Mouse (Mus musculus) heart, adult 2 months (tissue): ENCODE results near the gene Crp. TPM values are rescaled to one million over a fixed set of nuclear protein-coding genes. Genes with fewer than 3 reads are reported as not detected.

Source experiments
- DNase-seq, 2 experiments: peaks; one replicate each; pipeline ENCODE4 v3.0.0; 2021
- H3K27ac ChIP-seq: fragments of 200-600 bp; 2 replicates; pipeline ENCODE4 v1.8.1; 2022
- H3K27me3 ChIP-seq: fragments of 200-500 bp; 2 replicates; pipeline ENCODE4 v1.6.1; 2012; ENCODE audit warnings: mild to moderate bottlenecking, low read length, inconsistent platforms, mixed read lengths; ENCODE audit not compliant: control insufficient read depth, insufficient read depth
- H3K36me3 ChIP-seq: fragments of 200-500 bp; 2 replicates; pipeline ENCODE4 v1.6.1; 2012; ENCODE audit warnings: low read length, inconsistent platforms; ENCODE audit not compliant: control insufficient read depth, insufficient read depth
- H3K4me1 ChIP-seq: fragments of 200-500 bp; 2 replicates; pipeline ENCODE4 v1.6.1; 2011; ENCODE audit warnings: low read length; ENCODE audit not compliant: control insufficient read depth, insufficient read depth
- H3K4me3 ChIP-seq: fragments of 200-600 bp; 2 replicates; pipeline ENCODE4 v1.8.1; 2022
- H3K79me2 ChIP-seq: fragments of 200-500 bp; replicated peaks from 2 replicates; pipeline ENCODE4 v1.6.1; 2012; ENCODE audit warnings: mild to moderate bottlenecking, inconsistent platforms, low read length, moderate library complexity, mixed read lengths; ENCODE audit not compliant: control insufficient read depth, insufficient read depth
- H3K9ac ChIP-seq: fragments of 200-500 bp; 2 replicates; pipeline ENCODE4 v1.6.1; 2012; ENCODE audit warnings: low read depth, mild to moderate bottlenecking, control low read depth, inconsistent platforms, low read length, mixed read lengths
- CTCF ChIP-seq: fragments of 200-600 bp; IDR thresholded peaks from 2 replicates; pipeline ENCODE4 v1.8.1; 2022; ENCODE audit warnings: antibody characterized with exemption, mild to moderate bottlenecking, moderate library complexity
- EP300 ChIP-seq: fragments of 200-500 bp; IDR thresholded peaks from 2 replicates; pipeline ENCODE4 v1.6.1; 2011; ENCODE audit warnings: low read depth, low read length, control low read depth; ENCODE audit not compliant: insufficient read depth
- POLR2A ChIP-seq: fragments of 200-500 bp; IDR thresholded peaks from 2 replicates; pipeline ENCODE4 v1.6.1; 2011; ENCODE audit warnings: mild to moderate bottlenecking, low read depth, low read length, control low read depth; ENCODE audit not compliant: insufficient read depth
- WGBS: fragments of 180-500 bp; shearing (Covaris S2); methylation state at CpG from one replicate; pipeline ENCODE4 v1.1.7; 2018; 5-methylcytosine and 5-hydroxymethylcytosine counted together
- intact Hi-C: fragments of 180-260 bp; cut with DNase I; formaldehyde crosslinking; loops from one replicate; pipeline ENCODE4 v1.15.1; 2025
- polyA plus RNA-seq: library from polyadenylated mRNA; depleted of rRNA; stranded (reverse); fragments of >200 nt; gene quantifications from 2 replicates; pipeline ENCODE4 v1.2.3, GENCODE M21; 2012
- total RNA-seq, 2 experiments: library from RNA; stranded (reverse); gene quantifications; 2 replicates each; pipeline ENCODE4 v1.2.3; 2021

Crp gene
- total and polyA plus RNA-seq, 3 experiments: not detected

- DNase-seq: no peak
- Histone ChIP-seq H3K36me3 (no peaks in the 10 kb centered on the region), H3K9ac (no peak overlapping the region), H3K4me3 (no peak overlapping the region), H3K27ac (no peak overlapping the region), H3K79me2 (no peaks in the 10 kb centered on the region), H3K27me3 (no peaks in the 10 kb centered on the region), H3K4me1 (no peaks in the 10 kb centered on the region)
- 90% methylated on average over 4 of the region's 4 CpGs for WGBS
- no peak for TF ChIP-seq POLR2A
- TF ChIP-seq CTCF: no peak
- no peak for TF ChIP-seq EP300
- intact Hi-C loops: no loop called here
Observed at GRCm38 (mm10) chr1:172680742-172681141, 17.1 kb upstream of the Crp start.

- Histone ChIP-seq H3K36me3 (no peaks in the 10 kb centered on the region), H3K79me2 (no peaks in the 10 kb centered on the region), H3K27me3 (no peaks in the 10 kb centered on the region), H3K9ac (no peak overlapping the region), H3K4me3 (no peak overlapping the region), H3K27ac (no peak overlapping the region), H3K4me1 (no peaks in the 10 kb centered on the region)
- WGBS: 80% methylated on average over 5 of the region's 5 CpGs
- no peak for DNase-seq
- TF ChIP-seq EP300 (no peak), POLR2A (no peak), CTCF (no peak)
- intact Hi-C loops: no loop called here
Observed at GRCm38 (mm10) chr1:172683551-172683950, 14.3 kb upstream of the Crp start.

GRCm38 (mm10) chr1:172683957-172684356 is 13.9 kb upstream of the Crp start:
- intact Hi-C loops: no loop called here
- no peak overlapping the region for H3K9ac ChIP-seq
- DNase-seq: no peak
- H3K79me2 ChIP-seq: no peaks in the 10 kb centered on the region
- no peaks in the 10 kb centered on the region for H3K36me3 ChIP-seq
- no peaks in the 10 kb centered on the region for H3K27me3 ChIP-seq
- TF ChIP-seq CTCF (no peak), POLR2A (no peak), EP300 (no peak)
- no peaks in the 10 kb centered on the region for H3K4me1 ChIP-seq
- no peak overlapping the region for H3K4me3 ChIP-seq
- no peak overlapping the region for H3K27ac ChIP-seq
- 68% methylated on average over 1 of the region's 1 CpGs for WGBS

- DNase-seq: no peak
- Histone ChIP-seq H3K27me3 (no peaks in the 10 kb centered on the region), H3K4me3 (no peak overlapping the region), H3K79me2 (no peaks in the 10 kb centered on the region), H3K9ac (no peak overlapping the region), H3K36me3 (no peaks in the 10 kb centered on the region), H3K4me1 (no peaks in the 10 kb centered on the region), H3K27ac (no peak overlapping the region)
- TF ChIP-seq POLR2A: no peak
- no peak for TF ChIP-seq EP300
- TF ChIP-seq CTCF: no peak
- WGBS: 45% methylated on average over 3 of the region's 3 CpGs
- intact Hi-C loops: no loop called here
Observed at GRCm38 (mm10) chr1:172685178-172685577, 12.7 kb upstream of the Crp start.

- H3K4me3 ChIP-seq: no peak overlapping the region
- H3K9ac ChIP-seq: no peak overlapping the region
- H3K36me3 ChIP-seq: no peaks in the 10 kb centered on the region
- intact Hi-C loops: no loop called here
- H3K79me2 ChIP-seq: no peaks in the 10 kb centered on the region
- H3K27me3 ChIP-seq: no peaks in the 10 kb centered on the region
- H3K27ac ChIP-seq: no peak overlapping the region
- no peak for DNase-seq
- no peaks in the 10 kb centered on the region for H3K4me1 ChIP-seq
- TF ChIP-seq CTCF: no peak
- no peak for TF ChIP-seq EP300
- TF ChIP-seq POLR2A: no peak
Observed at GRCm38 (mm10) chr1:172697422-172697821, 433 bp upstream of the Crp start.

GRCm38 (mm10) chr1:172700814-172701213 is 3.0 kb downstream of the Crp start:
- H3K27ac ChIP-seq: no peak overlapping the region
- WGBS: 91% methylated on average over 3 of the region's 3 CpGs
- no peak overlapping the region for H3K9ac ChIP-seq
- no peaks in the 10 kb centered on the region for H3K4me1 ChIP-seq
- intact Hi-C loops: no loop called here
- no peak overlapping the region for H3K4me3 ChIP-seq
- no peaks in the 10 kb centered on the region for H3K36me3 ChIP-seq
- no peak for TF ChIP-seq EP300
- no peak for TF ChIP-seq CTCF
- no peak for TF ChIP-seq POLR2A
- no peaks in the 10 kb centered on the region for H3K27me3 ChIP-seq
- no peak for DNase-seq
- H3K79me2 ChIP-seq: no peaks in the 10 kb centered on the region
